Mouse (Mus musculus): ENCODE measurements around the gene Pate4.
"Not testable (repeated sequence)": the region's sequence is repeated elsewhere in the genome, so short reads cannot be mapped to it uniquely, and the experiment has no call there.

Pate4 gene

GRCm38 (mm10) chr9:35611841-35612240 lies at the start of gene Pate4:
Pate4 (minus strand) TSS chr9:35611941.
- no peak for DNase-seq

GRCm38 (mm10) chr9:35648102-35648501 lies 36.4 kb upstream of the Pate4 start, which contains the start of gene Pate3:
Pate3 (minus strand) TSS chr9:35648202.
- no peak for DNase-seq

DNA sequence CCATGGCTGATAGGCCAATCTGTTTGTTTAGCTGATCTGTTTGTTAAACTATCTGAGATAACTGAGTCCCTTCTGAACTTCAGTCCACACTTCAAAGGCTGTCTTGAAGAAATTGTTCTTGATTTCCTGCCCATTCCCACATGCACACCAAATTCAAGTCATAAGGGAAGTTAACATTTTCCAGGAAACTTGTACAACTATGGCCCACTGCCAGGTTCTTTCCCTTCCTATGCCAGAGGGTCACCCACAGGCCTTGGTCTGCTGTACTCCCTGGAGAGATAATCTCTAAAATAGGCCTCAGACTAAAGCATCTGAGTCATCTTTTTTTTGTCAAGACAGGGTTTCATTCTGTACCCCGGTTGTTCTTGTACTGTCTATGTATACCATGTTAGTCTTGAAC lies 21.2 kb upstream of the Pate4 start:
- no peak for DNase-seq

- DNase-seq = not testable (repeated sequence)
Observed at GRCm38 (mm10) chr9:35616784-35617183, 5.0 kb upstream of the Pate4 start.

DNA sequence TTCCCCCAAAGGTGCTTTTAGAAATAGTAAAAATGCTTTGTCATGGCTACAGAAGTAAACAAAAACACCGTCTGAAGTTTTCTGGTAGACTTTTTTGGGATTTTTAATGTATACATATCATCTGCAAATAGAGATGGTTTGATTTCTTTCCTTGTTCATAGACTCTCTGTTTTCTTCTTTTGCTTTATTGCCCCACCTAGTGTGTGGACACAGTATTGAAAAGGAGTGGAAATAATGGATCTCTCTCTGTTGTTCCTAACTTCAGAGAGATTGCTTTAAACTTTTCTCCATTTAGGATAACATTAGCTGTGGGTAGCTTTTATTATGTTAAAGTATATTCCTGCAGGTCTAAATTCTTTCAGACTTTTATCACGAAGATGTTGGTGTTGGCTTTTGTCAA lies 2.3 kb upstream of the Pate4 start:
- DNase-seq = no peak

DNA sequence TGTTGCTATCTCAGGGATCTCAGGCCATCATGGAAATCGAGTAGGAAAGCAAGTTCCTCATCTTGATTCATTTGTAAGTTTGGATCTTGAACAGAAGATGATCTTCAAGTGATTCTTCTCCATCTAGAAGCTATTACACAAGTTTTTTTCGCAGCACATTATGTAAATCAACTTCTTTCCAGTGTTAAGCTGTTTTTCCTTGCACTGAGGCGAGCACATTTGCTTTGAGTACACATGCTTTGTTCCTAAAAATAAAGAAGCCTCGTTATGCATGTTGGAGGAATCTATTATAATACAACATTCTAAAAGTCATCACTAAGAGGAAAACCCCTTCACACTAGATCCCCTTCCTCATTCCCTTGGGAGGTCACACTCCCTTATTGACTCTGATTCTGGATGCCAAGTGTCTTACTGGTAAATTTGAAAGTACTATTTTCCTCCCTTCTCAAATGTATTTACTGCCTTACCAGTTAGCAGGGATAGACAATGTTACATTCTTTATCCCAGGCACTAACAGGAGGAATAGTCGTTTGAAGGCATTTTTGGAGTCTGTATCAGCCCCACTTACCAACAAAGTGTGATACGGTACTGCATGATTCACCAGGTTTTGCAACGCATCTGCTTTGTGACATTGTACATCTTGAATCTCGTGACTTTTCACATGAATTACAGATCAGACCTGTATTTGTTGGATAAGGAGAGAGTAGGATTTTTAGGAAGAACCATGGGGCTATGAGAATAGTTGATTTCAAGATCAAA lies 3.9 kb downstream of the Pate4 start:
- no peak for DNase-seq

DNA sequence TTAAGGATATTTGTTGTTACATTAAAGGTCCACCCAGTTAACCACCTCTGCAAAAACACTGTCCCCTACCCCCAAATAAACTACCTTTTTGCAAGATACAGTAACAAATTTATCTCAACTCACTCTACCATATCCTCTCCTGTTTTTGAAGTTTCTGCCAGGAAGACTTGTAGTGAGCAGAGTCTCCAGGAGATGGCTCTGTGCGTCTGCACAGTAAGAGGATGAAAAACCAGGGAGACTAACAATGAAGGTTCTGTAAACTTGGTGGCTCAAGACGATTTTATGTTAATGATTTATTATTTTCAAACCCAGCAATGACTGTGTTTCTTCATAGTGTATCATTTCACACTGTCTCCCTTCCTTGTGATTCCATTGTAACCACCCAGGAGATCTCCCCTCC lies 18.8 kb downstream of the Pate4 start:
- DNase-seq = no peak

DNA sequence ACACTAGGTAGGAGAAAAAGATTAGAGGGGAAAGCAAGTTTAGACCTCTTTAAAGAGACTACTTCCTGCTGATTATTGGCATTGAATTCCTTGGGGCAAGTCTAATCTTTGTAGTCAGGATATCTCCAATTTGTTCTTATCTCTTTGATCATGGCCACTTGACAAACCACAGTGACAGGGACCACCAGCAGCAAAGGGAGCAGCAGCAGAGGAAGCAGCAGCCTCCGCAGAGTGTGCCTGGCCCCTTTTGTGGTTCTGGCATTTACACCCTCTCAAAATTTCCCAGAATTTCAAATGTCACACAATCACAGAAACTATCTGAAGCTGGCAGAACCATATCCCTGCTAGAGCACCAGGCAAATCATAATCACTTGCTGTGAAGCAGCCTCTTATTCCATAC lies 24.1 kb downstream of the Pate4 start:
- no peak for DNase-seq

- DNase-seq = no peak
Observed at GRCm38 (mm10) chr9:35574416-35574815, 37.3 kb downstream of the Pate4 start.

DNA sequence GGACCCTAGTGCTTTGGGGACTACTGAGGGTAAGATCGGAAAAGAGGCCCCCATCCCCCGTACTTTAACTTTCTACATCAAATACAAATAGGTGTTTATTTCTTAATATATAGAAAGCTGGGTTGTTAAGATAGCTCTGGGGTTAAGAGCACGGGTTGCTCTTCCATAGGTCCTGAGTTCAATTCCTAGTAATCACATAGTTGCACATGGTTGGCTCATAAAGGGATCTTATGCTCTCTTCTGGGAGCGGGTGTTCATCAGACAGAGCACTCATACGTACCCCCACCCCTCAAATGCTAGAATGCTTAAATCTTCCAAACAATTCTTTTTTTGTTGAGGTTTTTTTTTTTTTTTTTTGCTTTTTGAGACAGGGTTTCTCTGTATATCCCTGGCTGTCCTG lies 41.1 kb downstream of the Pate4 start:
- DNase-seq = no peak

DNA sequence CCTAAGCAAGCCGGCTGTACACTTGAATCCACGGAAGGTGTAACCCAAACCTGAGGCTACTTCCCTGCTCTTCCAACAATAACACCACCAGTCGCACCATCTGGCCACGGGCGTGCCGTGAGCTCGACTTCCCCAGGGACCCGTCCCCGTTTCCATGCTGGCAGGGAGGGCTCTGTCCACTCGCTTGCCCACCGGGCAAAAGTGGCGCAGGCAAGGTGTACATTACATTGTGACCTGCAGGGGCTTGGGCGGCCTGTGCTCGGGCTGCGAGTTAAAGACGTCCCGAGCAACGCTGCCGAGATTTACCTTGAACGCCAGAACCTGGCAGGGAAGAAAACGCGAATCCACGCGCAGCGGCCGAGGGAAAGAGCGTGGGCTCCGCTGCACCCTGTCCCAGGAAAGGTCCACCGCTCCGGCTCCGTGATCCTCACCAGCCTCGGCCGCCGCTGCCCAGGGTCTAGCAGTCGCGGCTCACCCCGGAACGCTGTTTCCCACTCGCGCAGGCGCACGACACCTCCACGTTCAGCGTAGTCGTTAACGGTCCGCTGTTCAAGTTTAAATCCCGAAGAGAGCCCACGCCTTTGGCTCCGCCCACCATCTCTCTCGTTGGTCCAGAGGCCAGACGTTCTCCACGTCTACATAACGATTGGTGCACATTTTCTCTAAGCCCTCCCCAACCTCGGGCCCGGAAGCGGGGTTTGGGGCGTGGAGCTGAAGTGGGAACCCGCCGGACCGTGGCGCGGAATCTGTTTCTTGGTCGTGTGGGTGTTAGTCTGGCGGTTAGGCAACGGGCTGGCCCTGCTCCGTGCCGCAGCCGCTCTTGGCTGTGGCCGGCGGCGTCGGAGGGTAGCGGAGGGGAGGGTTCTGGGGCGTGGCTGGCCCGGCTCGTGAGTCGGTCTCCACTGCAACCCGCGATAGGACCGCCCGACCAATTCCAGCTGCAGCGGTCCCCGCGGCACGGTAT lies 41.9 kb downstream of the Pate4 start, which contains the start of the genes Pate2 and Hyls1:
Gene Pate2, plus strand, starts transcription at position 714 of the 964 bp plus-strand sequence.
Gene Hyls1, minus strand, starts transcription at position 828 of the 964 bp plus-strand sequence.
- peak; percentile 96 for DNase-seq

GRCm38 (mm10) chr9:35567995-35568394 lies 43.7 kb downstream of the Pate4 start:
- no peak for DNase-seq

- DNase-seq = no peak
Observed at GRCm38 (mm10) chr9:35564536-35565240, 47.1 kb downstream of the Pate4 start.

DNA sequence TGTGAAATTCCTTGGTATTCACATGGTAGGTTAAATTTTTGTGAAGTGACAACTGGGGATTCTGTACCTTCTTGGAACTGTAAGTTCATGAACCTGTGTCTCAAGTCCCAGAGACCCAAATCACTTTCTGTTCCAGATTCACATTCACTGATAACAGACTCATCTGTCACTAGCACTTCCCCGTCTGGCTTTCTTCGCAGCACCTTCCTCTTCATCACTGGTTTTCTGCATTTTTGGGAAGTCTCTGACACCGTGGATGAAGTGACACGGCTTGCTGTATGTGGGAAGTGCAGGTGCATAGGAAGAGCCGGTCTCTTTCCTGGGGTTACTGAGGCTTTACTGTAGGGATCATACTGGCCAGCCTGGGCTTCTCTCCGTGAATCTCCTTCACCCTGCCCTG lies 50.2 kb downstream of the Pate4 start:
- no peak for DNase-seq

DNA sequence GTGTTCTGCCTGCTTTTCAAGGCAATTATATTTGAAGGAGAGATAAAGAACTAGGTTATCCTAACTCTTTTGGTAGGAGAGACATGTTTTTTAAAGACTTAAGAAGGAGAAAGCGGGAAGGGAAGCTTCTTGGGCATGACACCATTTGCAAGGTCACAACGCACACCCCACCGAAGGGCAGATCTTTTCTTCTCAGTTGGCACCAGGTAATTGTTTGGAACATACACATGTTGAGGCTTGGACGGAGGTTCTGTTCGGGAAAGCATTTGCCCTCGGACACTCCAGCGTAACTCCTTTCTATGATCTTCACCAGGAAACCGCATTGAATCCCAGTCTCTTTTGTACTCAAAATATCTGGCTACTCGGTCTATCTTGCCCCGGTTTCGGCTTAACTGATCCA lies 50.7 kb downstream of the Pate4 start:
- no peak for DNase-seq

GRCm38 (mm10) chr9:35559009-35559890 lies 52.5 kb downstream of the Pate4 start:
- peak; percentile 81 for DNase-seq

DNA sequence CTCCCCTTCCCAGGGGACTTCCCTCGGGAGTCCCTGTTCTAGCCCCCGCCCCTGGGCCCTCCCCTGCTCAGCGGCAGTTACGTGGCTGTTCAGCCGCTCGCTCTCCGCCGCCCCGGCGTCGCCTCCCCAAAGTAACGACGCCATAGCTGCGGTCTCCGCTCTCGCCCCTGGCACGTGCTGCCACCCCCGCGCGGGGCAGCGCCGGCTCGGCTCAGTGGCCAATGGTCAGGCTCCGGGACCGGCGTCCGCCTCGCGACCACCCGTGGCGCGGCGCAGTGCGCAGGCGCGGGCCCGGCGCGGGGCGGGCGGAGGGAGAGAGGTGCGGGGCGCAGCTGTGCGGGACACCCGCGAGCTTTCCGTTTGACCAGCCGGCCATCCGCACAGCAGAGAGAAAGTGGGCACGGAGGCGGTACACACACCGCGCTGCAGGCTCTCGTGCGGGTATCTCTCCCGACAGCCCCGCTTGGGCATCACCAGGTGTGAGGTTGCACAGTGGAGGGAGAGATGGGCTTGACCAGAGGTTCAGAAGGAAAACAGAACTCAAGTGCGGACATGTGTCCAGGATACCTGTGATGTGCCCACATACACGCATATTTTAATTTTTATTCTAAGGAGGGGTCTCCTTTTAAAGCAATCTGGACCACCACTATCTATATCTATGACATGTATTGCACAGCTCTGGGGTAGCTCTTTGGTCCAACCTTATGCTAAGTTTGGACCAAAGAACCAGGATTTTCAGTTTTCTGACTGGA lies 53.3 kb downstream of the Pate4 start, which contains the start of the genes Ddx25 and Pus3:
Gene Ddx25, minus strand, starts transcription at position 272 of the 752 bp plus-strand sequence.
Gene Pus3, plus strand, starts transcription at position 339 of the 752 bp plus-strand sequence.
- peak; percentile 30 for DNase-seq

Data from liver (tissue).